Mouse (Mus musculus): ENCODE results near the gene Nsun6. TPM values are rescaled to one million over a fixed set of nuclear protein-coding genes. Genes with fewer than 3 reads are reported as not detected.
A peak's percentile ranks its signal among the peaks of the same experiment; 100 is the strongest.

Gene Nsun6
- 1 to 10 TPM; 5.5 to 5.8 TPM for total RNA-seq (2021)
- long read RNA-seq, experiment 1, partial matches to known transcripts = 0 of 6 reads
- long read RNA-seq, experiment 1, other reads (novel, unspliced or antisense) = 3 of 6 reads
- long read RNA-seq, experiment 2, partial matches to known transcripts = 1 of 1 reads
- long read RNA-seq, experiment 2, other reads (novel, unspliced or antisense) = 0 of 1 reads

- DNase-seq = peak; percentile 97 to 98
Measured at GRCm38 (mm10) chr2:15054945-15055637, at the start of gene Nsun6. Nsun6 (minus strand) TSS chr2:15055069.

GRCm38 (mm10) chr2:15104386-15104785 is 49.5 kb upstream of the Nsun6 start:
- no peak for DNase-seq

- DNase-seq = no peak
Measured at GRCm38 (mm10) chr2:15096514-15097090, 41.7 kb upstream of the Nsun6 start.

- no peak for DNase-seq
Measured at GRCm38 (mm10) chr2:15087308-15087707, 32.4 kb upstream of the Nsun6 start.

GRCm38 (mm10) chr2:15083702-15084101 is 28.8 kb upstream of the Nsun6 start:
- DNase-seq = no peak

- no peak for DNase-seq
Measured at GRCm38 (mm10) chr2:15067091-15067490, 12.2 kb upstream of the Nsun6 start.

GRCm38 (mm10) chr2:15065447-15065846 is 10.6 kb upstream of the Nsun6 start:
- no peak for DNase-seq

GRCm38 (mm10) chr2:15064380-15065269 is 9.8 kb upstream of the Nsun6 start:
- no peak for DNase-seq

GRCm38 (mm10) chr2:15063815-15064214 is 8.9 kb upstream of the Nsun6 start:
- peak; percentile 36 to 62 for DNase-seq

- no peak for DNase-seq
Measured at GRCm38 (mm10) chr2:15060856-15061255, 6.0 kb upstream of the Nsun6 start.

GRCm38 (mm10) chr2:15058227-15058626 is 3.4 kb upstream of the Nsun6 start:
- peak; percentile 60 to 63 for DNase-seq

- no peak for DNase-seq
Measured at GRCm38 (mm10) chr2:15055741-15056151, 877 bp upstream of the Nsun6 start.

- DNase-seq = no peak
Measured at GRCm38 (mm10) chr2:15054496-15054895, 373 bp downstream of the Nsun6 start.

GRCm38 (mm10) chr2:15049117-15049873 is 5.6 kb downstream of the Nsun6 start, which contains the start of gene Arl5b:
Arl5b (plus strand) TSS chr2:15049395.
- peak; percentile 96 to 97 for DNase-seq

- peak in 1 of 2 experiments; percentile 14 for DNase-seq
Measured at GRCm38 (mm10) chr2:15040326-15040725, 14.5 kb downstream of the Nsun6 start.

GRCm38 (mm10) chr2:15038705-15039104 is 16.2 kb downstream of the Nsun6 start:
- DNase-seq = peak; percentile 55 to 82

- DNase-seq = no peak
Measured at GRCm38 (mm10) chr2:15027816-15028215, 27.1 kb downstream of the Nsun6 start.

GRCm38 (mm10) chr2:15026817-15027216 is 28.1 kb downstream of the Nsun6 start:
- DNase-seq = no peak

GRCm38 (mm10) chr2:15008072-15008471 is 46.8 kb downstream of the Nsun6 start:
- DNase-seq = no peak

GRCm38 (mm10) chr2:15007531-15007930 is 47.3 kb downstream of the Nsun6 start:
- no peak for DNase-seq

GRCm38 (mm10) chr2:14997836-14998235 is 57.0 kb downstream of the Nsun6 start:
- no peak for DNase-seq

- no peak for DNase-seq
Measured at GRCm38 (mm10) chr2:14996036-14996435, 58.8 kb downstream of the Nsun6 start.
